ENCODE assay signal across 21 mouse cellular contexts in the genomic region with DNA sequence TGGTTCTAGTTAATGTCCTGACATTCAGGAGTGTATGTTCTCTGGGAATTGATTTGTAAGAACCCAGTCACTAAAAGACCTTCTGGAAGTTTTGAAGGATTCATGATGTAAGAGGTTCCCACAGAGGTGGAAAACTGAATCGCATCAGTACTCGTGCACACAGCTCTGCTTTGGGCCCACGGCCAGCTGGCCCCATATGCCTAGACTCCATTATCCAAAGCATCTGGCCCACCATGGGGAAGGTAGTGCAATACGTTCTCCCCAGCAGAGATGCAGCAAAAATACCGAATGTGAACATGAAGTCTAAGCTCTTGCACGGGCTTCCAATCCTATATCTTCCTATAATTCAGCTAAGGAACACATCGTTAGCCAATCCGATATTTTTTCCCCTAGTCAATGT.
DNase-seq lines count a peak whose midpoint lies in the region; ATAC-seq and TF ChIP-seq lines count a peak whose summit lies in the region.
"Had no signal": no experiment of that assay in that cellular context is flagged by ENCODE, and none has a peak within 500 bp of the region (broad histone marks: within the 10 kb centered on the region; RNA-seq: fewer than 3 reads in every experiment).

No protein-coding gene starts in this region.

- no peak for TF ChIP-seq CTCF in midbrain, postnatal 0 days (IDR thresholded peaks at IDR 0.05)

- ATAC-seq in cerebellum, adult (ENCODE audit: insufficient number of reproducible peaks, low FRiP score, low TSS enrichment) = no peak
- ATAC-seq in hindbrain, embryonic 13.5 days (ENCODE audit: low FRiP score) = 0 out of 2 replicates have a peak, but pooled peaks have one; percentile 52
- ATAC-seq in midbrain, postnatal 0 days (ENCODE audit: low FRiP score) = no peak

- no peak overlapping the region for H3K4me3 ChIP-seq in hindbrain, embryonic 13.5 days
- H3K4me3 ChIP-seq in hindbrain, embryonic 10.5 days = no peak overlapping the region
- H3K4me3 ChIP-seq in midbrain, postnatal 0 days (ENCODE audit: low read depth, low read length) = no peak overlapping the region
- no peak overlapping the region for H3K4me3 ChIP-seq in midbrain, embryonic 10.5 days
- H3K4me3 ChIP-seq: forebrain, embryonic 12.5 days; heart, adult 2 months; heart, embryonic 15.5 days; liver, embryonic 13.5 days; lung, embryonic 15.5 days had no signal

- peaks cover 4% of the 10 kb centered on the region; the same call in 1 of the 2 replicates for H3K9me3 ChIP-seq in hindbrain, embryonic 13.5 days
- 0 out of 2 replicates have a peak, but pooled peaks cover 3% of the 10 kb centered on the region for H3K9me3 ChIP-seq in hindbrain, embryonic 10.5 days
- no peaks in the 10 kb centered on the region for H3K9me3 ChIP-seq in midbrain, postnatal 0 days (ENCODE audit: low read length)
- no peaks in the 10 kb centered on the region for H3K9me3 ChIP-seq in midbrain, embryonic 10.5 days (replicated peaks)
- H3K9me3 ChIP-seq: forebrain, embryonic 12.5 days; heart, embryonic 15.5 days; liver, embryonic 13.5 days; lung, embryonic 15.5 days had no signal

- no peaks in the 10 kb centered on the region for H3K27me3 ChIP-seq in hindbrain, embryonic 13.5 days
- H3K27me3 ChIP-seq in hindbrain, embryonic 10.5 days (ENCODE audit: insufficient read depth, poor library complexity, severe bottlenecking) = no peaks in the 10 kb centered on the region
- H3K27me3 ChIP-seq in midbrain, postnatal 0 days (ENCODE audit: insufficient read depth, low read length) = no peaks in the 10 kb centered on the region
- H3K27me3 ChIP-seq in midbrain, embryonic 10.5 days (ENCODE audit: low read depth, poor library complexity, severe bottlenecking) = no peaks in the 10 kb centered on the region
- H3K27me3 ChIP-seq: forebrain, embryonic 12.5 days; liver, embryonic 13.5 days; lung, embryonic 15.5 days had no signal

- H3K4me2 ChIP-seq in hindbrain, embryonic 13.5 days = no peak overlapping the region
- H3K4me2 ChIP-seq in midbrain, postnatal 0 days (ENCODE audit: low read depth, low read length, poor library complexity, severe bottlenecking) = no peak overlapping the region
- H3K4me2 ChIP-seq: forebrain, embryonic 12.5 days; heart, embryonic 15.5 days; liver, embryonic 13.5 days; lung, embryonic 15.5 days had no signal

- no peak overlapping the region for H3K9ac ChIP-seq in hindbrain, embryonic 13.5 days
- H3K9ac ChIP-seq in midbrain, postnatal 0 days (replicated peaks; ENCODE audit: low read length, poor library complexity, severe bottlenecking) = no peak overlapping the region
- H3K9ac ChIP-seq: forebrain, embryonic 12.5 days; heart, embryonic 15.5 days; liver, embryonic 13.5 days; lung, embryonic 15.5 days had no signal

- H3K27ac ChIP-seq in hindbrain, embryonic 13.5 days = no peak overlapping the region
- no peak overlapping the region for H3K27ac ChIP-seq in hindbrain, embryonic 10.5 days
- H3K27ac ChIP-seq in midbrain, postnatal 0 days (ENCODE audit: low read depth, low read length) = no peak overlapping the region
- H3K27ac ChIP-seq in midbrain, embryonic 10.5 days (replicated peaks) = no peak overlapping the region
- H3K27ac ChIP-seq: forebrain, embryonic 12.5 days; heart, adult 2 months; heart, embryonic 15.5 days; liver, embryonic 13.5 days; lung, embryonic 15.5 days; stomach, postnatal 0 days had no signal

- peaks cover 12% of the 10 kb centered on the region for H3K36me3 ChIP-seq in hindbrain, embryonic 13.5 days
- H3K36me3 ChIP-seq in hindbrain, embryonic 10.5 days = peaks cover 3% of the 10 kb centered on the region; the same call in 1 of the 2 replicates
- H3K36me3 ChIP-seq in midbrain, postnatal 0 days (ENCODE audit: insufficient read depth, low read length) = no peaks in the 10 kb centered on the region
- H3K36me3 ChIP-seq in midbrain, embryonic 10.5 days = peaks cover 4% of the 10 kb centered on the region
- H3K36me3 ChIP-seq: forebrain, embryonic 12.5 days; heart, embryonic 15.5 days; liver, embryonic 13.5 days had no signal

- peak; percentile 37 to 39 for DNase-seq in cerebellum, adult 18-20 months
- DNase-seq in hindbrain, embryonic 10.5 days (ENCODE audit: low spot score) = no peak
- DNase-seq in midbrain, postnatal 0 days (ENCODE audit: low spot score) = peak; percentile 63
- no peak for DNase-seq in midbrain, embryonic 10.5 days (ENCODE audit: low spot score)
- no peak for DNase-seq in gastrocnemius, postnatal 10 days
- no peak for DNase-seq in urinary bladder, adult 18-20 months (ENCODE audit: low spot score in 2 of 2)
- DNase-seq: adrenal gland, adult 2 months; gastrocnemius, postnatal 14 days; heart, adult 2 months; heart, postnatal 4 days; kidney, postnatal 4 days; layer of hippocampus, postnatal 36 days; liver, embryonic 13.5 days; lung, postnatal 4 days; right cerebral cortex, postnatal 4 days had no signal

- 84% methylated on average over 8 of the region's 8 CpGs for WGBS in hindbrain, embryonic 13.5 days
- WGBS in hindbrain, embryonic 10.5 days = 91% methylated on average over 8 of the region's 8 CpGs
- 86% methylated on average over 8 of the region's 8 CpGs for WGBS in midbrain, postnatal 0 days
- WGBS in midbrain, embryonic 10.5 days = 92% methylated on average over 8 of the region's 8 CpGs

- peaks cover 3% of the 10 kb centered on the region for H3K4me1 ChIP-seq in hindbrain, embryonic 13.5 days (replicated peaks)
- peaks cover 8% of the 10 kb centered on the region; the same call in 1 of the 2 replicates for H3K4me1 ChIP-seq in hindbrain, embryonic 10.5 days (replicated peaks)
- H3K4me1 ChIP-seq in midbrain, postnatal 0 days (ENCODE audit: insufficient read depth, low read length) = peaks cover 4% of the 10 kb centered on the region; the same call in 1 of the 2 replicates
- peaks cover 5% of the 10 kb centered on the region; the same call in 1 of the 2 replicates for H3K4me1 ChIP-seq in midbrain, embryonic 10.5 days
- H3K4me1 ChIP-seq: forebrain, embryonic 12.5 days; heart, embryonic 15.5 days; liver, embryonic 13.5 days had no signal

Comparison
In these comparisons a context has a peak if more than half of its experiments do, and no peak if none do; other contexts are left out.
1. DNase-seq: peak in cerebellum, adult 18-20 months (2 of 2) and midbrain, postnatal 0 days (single experiment); none in hindbrain, embryonic 10.5 days (single experiment), midbrain, embryonic 10.5 days (single experiment), gastrocnemius, postnatal 10 days (single experiment) and urinary bladder, adult 18-20 months (0 of 2).